Mouse (Mus musculus): Measurements from ENCODE around the gene Jmjd7.

DNA sequence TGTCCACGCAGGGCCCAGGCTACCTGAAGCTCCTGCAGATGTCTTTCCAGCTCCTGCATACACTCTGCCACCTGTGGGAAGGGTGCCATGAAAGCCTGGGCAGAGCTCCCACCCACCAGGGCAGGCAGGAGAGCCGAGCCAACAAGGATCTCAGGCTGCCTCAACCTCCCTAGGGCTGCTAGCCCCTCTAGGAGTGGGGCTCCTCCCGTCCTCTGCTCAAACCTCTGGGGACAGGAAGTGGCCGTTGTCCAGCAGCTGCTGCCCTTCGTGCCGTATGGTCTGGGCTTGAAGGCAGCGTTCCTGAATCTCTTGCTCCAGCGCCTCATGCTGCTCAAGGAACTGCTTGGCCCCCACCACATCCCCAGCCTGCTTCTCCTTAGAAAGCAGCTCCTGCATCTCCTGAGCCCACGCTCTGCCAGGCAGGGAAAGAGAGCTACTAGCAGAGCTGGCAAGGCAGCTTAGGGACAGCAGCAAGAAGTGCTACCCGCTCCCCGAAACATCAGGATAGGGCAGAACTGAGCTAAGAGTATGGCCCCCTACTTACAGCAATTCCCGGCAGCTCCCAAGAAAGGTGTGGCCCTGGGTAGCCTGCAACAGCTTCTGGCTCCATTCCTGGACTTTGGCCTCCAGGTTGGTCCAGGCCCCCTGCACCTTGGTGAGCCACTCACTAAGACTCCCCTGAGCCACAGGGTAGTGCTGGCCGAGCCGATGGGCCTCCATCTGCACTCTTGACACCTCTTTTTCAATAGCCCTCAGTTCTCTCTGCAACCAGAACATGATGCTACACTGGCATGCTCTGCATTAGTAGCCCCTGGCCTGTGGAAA, 19.4 kb downstream of the Jmjd7 start:
- TF ChIP-seq CTCF (conservative IDR thresholded peaks at IDR 0.05; ENCODE audit: insufficient read depth, insufficient read length, low read depth, low read length): no peak
- TF ChIP-seq POLR2A (IDR thresholded peaks at IDR 0.05; ENCODE audit: low read depth, low read length): no peak
